Mouse (Mus musculus) MEL (cell line): ENCODE measurements around the gene 4930455H04Rik. TPM values are rescaled to one million over a fixed set of nuclear protein-coding genes. Genes with fewer than 3 reads are reported as not detected.

Experiments
- DNase-seq: peaks from one replicate; pipeline ENCODE4 v3.0.0; 2011; ENCODE audit warnings: low read depth, low spot score
- H3K27ac ChIP-seq: 2 replicates; pipeline ENCODE4 v1.5.1; 2012; ENCODE audit warnings: low read depth, mild to moderate bottlenecking, control low read depth, low read length, moderate library complexity; ENCODE audit not compliant: control insufficient read depth
- H3K27me3 ChIP-seq, 2 experiments: fragments of 150-350 bp in 1 of 2; sonication (generic) in 1 of 2; 2 replicates each; pipeline ENCODE4 v1.6.1; 2012; ENCODE audit warnings: low read length in 2 of 2, mild to moderate bottlenecking in 2 of 2, improper control_type of control experiment in 1 of 2, moderate library complexity in 1 of 2; ENCODE audit not compliant: insufficient read depth in 2 of 2, control insufficient read depth in 1 of 2
- H3K36me3 ChIP-seq, 2 experiments: 2 replicates each; pipeline ENCODE4 v1.6.1; 2012 to 2014; ENCODE audit warnings: low read length in 2 of 2, improper control_type of control experiment in 1 of 2, inconsistent platforms in 1 of 2, mild to moderate bottlenecking in 1 of 2; ENCODE audit not compliant: insufficient read depth in 2 of 2, control insufficient read depth in 1 of 2
- H3K4me1 ChIP-seq, 2 experiments: fragments of 150-350 bp in 1 of 2; sonication (generic) in 1 of 2; 2 replicates each; pipeline ENCODE4 v1.6.1; 2012; ENCODE audit warnings: low read length in 2 of 2, improper control_type of control experiment in 1 of 2, mild to moderate bottlenecking in 1 of 2; ENCODE audit not compliant: insufficient read depth in 2 of 2, control insufficient read depth in 1 of 2
- H3K4me3 ChIP-seq, 2 experiments: fragments of 150-350 bp in 1 of 2; sonication (generic) in 1 of 2; 2 replicates each; pipeline ENCODE4 v1.5.1; 2012; ENCODE audit warnings: low read depth in 2 of 2, low read length in 2 of 2, mild to moderate bottlenecking in 2 of 2, moderate library complexity in 2 of 2, control low read depth in 1 of 2, improper control_type of control experiment in 1 of 2; ENCODE audit not compliant: control insufficient read depth in 1 of 2, insufficient read depth in 1 of 2
- H3K79me2 ChIP-seq: 2 replicates; pipeline ENCODE4 v1.6.1; 2012; ENCODE audit warnings: mild to moderate bottlenecking, low read length, moderate library complexity; ENCODE audit not compliant: control insufficient read depth, poor library complexity, insufficient read depth
- H3K9ac ChIP-seq: 2 replicates; pipeline ENCODE4 v1.6.1; 2012; ENCODE audit warnings: low read depth, mild to moderate bottlenecking, control low read depth, low read length, moderate library complexity; ENCODE audit not compliant: control insufficient read depth, poor library complexity, severe bottlenecking
- H3K9me3 ChIP-seq: fragments of 150-350 bp; sonication (generic); replicated peaks from 2 replicates; pipeline ENCODE4 v1.6.1; 2012; ENCODE audit warnings: mild to moderate bottlenecking, low read length, improper control_type of control experiment, moderate library complexity; ENCODE audit not compliant: insufficient read depth
- BHLHE40 ChIP-seq: IDR thresholded peaks from 2 replicates; pipeline ENCODE4 v1.6.1; 2012; ENCODE audit warnings: low read depth, mild to moderate bottlenecking, inconsistent platforms, low read length, improper control_type of control experiment, borderline replicate concordance
- CHD1 ChIP-seq: IDR thresholded peaks from 2 replicates; pipeline ENCODE4 v1.6.1; 2012; ENCODE audit warnings: low read depth, mild to moderate bottlenecking, inconsistent platforms, low read length, improper control_type of control experiment
- CHD2 ChIP-seq: IDR thresholded peaks from 2 replicates; pipeline ENCODE4 v1.6.1; 2011; ENCODE audit warnings: low read length, improper control_type of control experiment
- CTCF ChIP-seq, 3 experiments: IDR thresholded peaks in 2 of 3; conservative IDR thresholded peaks in 1 of 3; 2 replicates each; pipeline ENCODE4 v1.5.1; 2011 to 2012; ENCODE audit warnings: low read length in 3 of 3, low read depth in 2 of 3, mild to moderate bottlenecking in 2 of 3, improper control_type of control experiment in 1 of 3, inconsistent platforms in 1 of 3, mixed read lengths in 1 of 3, moderate library complexity in 1 of 3; ENCODE audit not compliant: control insufficient read depth in 1 of 3, insufficient read depth in 1 of 3, poor library complexity in 1 of 3, severe bottlenecking in 1 of 3
- E2F4 ChIP-seq: IDR thresholded peaks from 2 replicates; pipeline ENCODE4 v1.6.1; 2011; ENCODE audit warnings: low read depth, low read length, improper control_type of control experiment, borderline replicate concordance
- GATA1 ChIP-seq: IDR thresholded peaks from 2 replicates; pipeline ENCODE4 v1.6.1; 2011; ENCODE audit warnings: low read depth, low read length, improper control_type of control experiment
- HCFC1 ChIP-seq: IDR thresholded peaks from 2 replicates; pipeline ENCODE4 v1.6.1; 2012; ENCODE audit warnings: low read depth, mild to moderate bottlenecking, inconsistent platforms, low read length, improper control_type of control experiment, moderate library complexity
- MEF2A ChIP-seq: IDR thresholded peaks from 2 replicates; pipeline ENCODE4 v1.6.1; 2014; ENCODE audit warnings: low read depth, mild to moderate bottlenecking, inconsistent platforms, low read length, improper control_type of control experiment; ENCODE audit not compliant: poor library complexity, insufficient replicate concordance, severe bottlenecking; ENCODE audit errors: extremely low read depth
- MYC ChIP-seq: IDR thresholded peaks from 2 replicates; pipeline ENCODE4 v1.6.1; 2011; ENCODE audit warnings: low read depth, mild to moderate bottlenecking, low read length, improper control_type of control experiment, moderate library complexity
- NRF1 ChIP-seq: IDR thresholded peaks from 2 replicates; pipeline ENCODE4 v1.6.1; 2014; ENCODE audit warnings: low read depth, mild to moderate bottlenecking, inconsistent platforms, low read length, improper control_type of control experiment, moderate library complexity; ENCODE audit not compliant: poor library complexity, insufficient read depth, severe bottlenecking
- POLR2AphosphoS2 ChIP-seq: IDR thresholded peaks from 2 replicates; pipeline ENCODE4 v1.6.1; 2011; ENCODE audit warnings: low read length, improper control_type of control experiment
- POLR2AphosphoS5 ChIP-seq: IDR thresholded peaks from 2 replicates; pipeline ENCODE4 v1.6.1; 2012; ENCODE audit warnings: low read depth, borderline replicate concordance, mild to moderate bottlenecking, inconsistent platforms, low read length, moderate library complexity, mixed read lengths
- RAD21 ChIP-seq: IDR thresholded peaks from 2 replicates; pipeline ENCODE4 v1.6.1; 2011; ENCODE audit warnings: mild to moderate bottlenecking, low read depth, low read length, improper control_type of control experiment
- TAL1 ChIP-seq: IDR thresholded peaks from 2 replicates; pipeline ENCODE4 v1.6.1; 2012; ENCODE audit warnings: mild to moderate bottlenecking, inconsistent platforms, low read length, moderate library complexity, mixed read lengths
- TCF12 ChIP-seq: IDR thresholded peaks from 2 replicates; pipeline ENCODE4 v1.6.1; 2014; ENCODE audit warnings: low read depth, mild to moderate bottlenecking, inconsistent platforms, low read length, improper control_type of control experiment, moderate library complexity
- UBTF ChIP-seq: IDR thresholded peaks from 2 replicates; pipeline ENCODE4 v1.6.1; 2012; ENCODE audit warnings: low read depth, mild to moderate bottlenecking, inconsistent platforms, low read length, improper control_type of control experiment, moderate library complexity, borderline replicate concordance; ENCODE audit not compliant: insufficient read depth
- USF2 ChIP-seq, 2 experiments: IDR thresholded peaks; 2 replicates each; pipeline ENCODE4 v1.6.1; 2011 to 2012; ENCODE audit warnings: improper control_type of control experiment in 2 of 2, low read length in 2 of 2, borderline replicate concordance in 1 of 2, inconsistent platforms in 1 of 2, low read depth in 1 of 2, mild to moderate bottlenecking in 1 of 2; ENCODE audit not compliant: insufficient read depth in 1 of 2
- ZC3H11A ChIP-seq: IDR thresholded peaks from 2 replicates; pipeline ENCODE4 v1.6.1; 2012; ENCODE audit warnings: low read depth, mild to moderate bottlenecking, inconsistent platforms, low read length, improper control_type of control experiment
- ZKSCAN1 ChIP-seq: IDR thresholded peaks from 2 replicates; pipeline ENCODE4 v1.6.1; 2012; ENCODE audit warnings: low read depth, mild to moderate bottlenecking, inconsistent platforms, low read length, improper control_type of control experiment, moderate library complexity
- ZNF384 ChIP-seq: IDR thresholded peaks from 2 replicates; pipeline ENCODE4 v1.6.1; 2012; ENCODE audit warnings: low read depth, mild to moderate bottlenecking, inconsistent platforms, low read length, improper control_type of control experiment
- polyA plus RNA-seq, 2 experiments: library from polyadenylated mRNA; stranded (reverse) in 1 of 2; unstranded in 1 of 2; fragments of >175 nt in 1 of 2; fragments of >200 nt in 1 of 2; gene quantifications; 2 replicates each; pipeline versions ENCODE4 v1.2.1 to v1.2.4; 2012; ENCODE audit warnings: low replicate concordance in 2 of 2, low read depth in 1 of 2; ENCODE audit not compliant: insufficient read length in 2 of 2, insufficient read depth in 1 of 2, missing spikeins in 1 of 2
- total RNA-seq: library from RNA; depleted of rRNA; stranded (reverse); fragments of 300-350 nt; gene quantifications from 2 replicates; pipeline ENCODE4 v1.2.3, GENCODE M21; 2012

4930455H04Rik gene
- total and polyA plus RNA-seq, 3 experiments: not detected

- H3K27ac ChIP-seq: no peak overlapping the region
- TF ChIP-seq RAD21 (no peak), CHD1 (no peak), MEF2A (no peak), MYC (no peak), ZNF384 (no peak), CTCF (IDR thresholded peaks at IDR 0.05 in 2 of 3, conservative IDR thresholded peaks at IDR 0.05 in 1 of 3; ENCODE audit: control insufficient read depth in 1 of 3, insufficient read depth in 1 of 3, low read depth in 2 of 3, low read length in 3 of 3, poor library complexity in 1 of 3, severe bottlenecking in 1 of 3) (no peak), BHLHE40 (no peak), ZC3H11A (no peak), E2F4 (no peak), TCF12 (no peak), POLR2AphosphoS5 (no peak), USF2 (IDR thresholded peaks at IDR 0.05; ENCODE audit: borderline replicate concordance in 1 of 2, insufficient read depth in 1 of 2, low read depth in 1 of 2, low read length in 2 of 2) (no peak), CHD2 (no peak), ZKSCAN1 (no peak), HCFC1 (no peak), TAL1 (no peak), NRF1 (no peak), GATA1 (no peak), POLR2AphosphoS2 (no peak), UBTF (no peak)
- no peak overlapping the region for H3K9ac ChIP-seq
These were observed 31.0 kb upstream of the 4930455H04Rik start for GRCm38 (mm10) chr3:116936934-116937691.

More at GRCm38 (mm10) chr3:116936934-116937691, 31.0 kb upstream of the 4930455H04Rik start:
- H3K36me3 ChIP-seq: no peaks in the 10 kb centered on the region; a peak in 1 of 4 replicates
- H3K4me3 ChIP-seq: no peak overlapping the region
- H3K79me2 ChIP-seq: no peaks in the 10 kb centered on the region
- no peaks in the 10 kb centered on the region; a peak in 1 of 4 replicates for H3K4me1 ChIP-seq
- H3K27me3 ChIP-seq: peaks cover 4 to 10% of the 10 kb centered on the region in 2 experiments; a peak in 3 of 4 replicates
- DNase-seq: no peak
- H3K9me3 ChIP-seq: no peaks in the 10 kb centered on the region
